Mouse (Mus musculus) stomach, postnatal 0 days (tissue): ENCODE measurements around the gene Agtrap.

Experiments
- CTCF ChIP-seq: IDR thresholded peaks from 2 replicates; pipeline ENCODE4 v1.5.1; 2016; ENCODE audit warnings: antibody characterized with exemption, low read depth, mild to moderate bottlenecking, moderate library complexity
- EP300 ChIP-seq: optimal IDR thresholded peaks from 2 replicates; pipeline ENCODE3; 2016; ENCODE audit warnings: antibody characterized with exemption

DNA sequence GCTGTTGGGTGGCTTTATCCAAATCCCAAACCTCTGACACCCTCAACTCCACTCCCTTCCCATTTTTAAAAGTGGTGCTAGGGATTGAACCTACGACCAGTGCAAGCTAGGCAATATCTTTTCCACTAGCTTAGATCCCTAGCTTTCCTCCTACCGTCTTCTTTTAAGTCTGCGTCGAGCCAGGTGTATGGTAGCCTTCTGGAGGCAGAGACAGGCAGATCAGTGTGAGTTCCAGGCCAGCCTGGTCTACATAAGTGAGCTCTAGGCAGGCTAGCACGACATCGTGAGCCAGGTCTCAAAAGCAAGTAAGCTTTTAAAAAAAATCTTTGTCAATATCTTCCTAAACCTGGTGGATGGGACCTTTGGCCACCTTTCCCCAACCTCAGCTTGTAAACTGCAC, 11.9 kb downstream of the Agtrap start:
- TF ChIP-seq CTCF = no peak
- TF ChIP-seq EP300 = no peak
